Mouse (Mus musculus): ENCODE results near the gene Zbtb44. TPM values are rescaled to one million over a fixed set of nuclear protein-coding genes. Genes with fewer than 3 reads are reported as not detected.

Zbtb44 gene
- polyA plus RNA-seq, 1 experiment: 3.4 TPM

DNA sequence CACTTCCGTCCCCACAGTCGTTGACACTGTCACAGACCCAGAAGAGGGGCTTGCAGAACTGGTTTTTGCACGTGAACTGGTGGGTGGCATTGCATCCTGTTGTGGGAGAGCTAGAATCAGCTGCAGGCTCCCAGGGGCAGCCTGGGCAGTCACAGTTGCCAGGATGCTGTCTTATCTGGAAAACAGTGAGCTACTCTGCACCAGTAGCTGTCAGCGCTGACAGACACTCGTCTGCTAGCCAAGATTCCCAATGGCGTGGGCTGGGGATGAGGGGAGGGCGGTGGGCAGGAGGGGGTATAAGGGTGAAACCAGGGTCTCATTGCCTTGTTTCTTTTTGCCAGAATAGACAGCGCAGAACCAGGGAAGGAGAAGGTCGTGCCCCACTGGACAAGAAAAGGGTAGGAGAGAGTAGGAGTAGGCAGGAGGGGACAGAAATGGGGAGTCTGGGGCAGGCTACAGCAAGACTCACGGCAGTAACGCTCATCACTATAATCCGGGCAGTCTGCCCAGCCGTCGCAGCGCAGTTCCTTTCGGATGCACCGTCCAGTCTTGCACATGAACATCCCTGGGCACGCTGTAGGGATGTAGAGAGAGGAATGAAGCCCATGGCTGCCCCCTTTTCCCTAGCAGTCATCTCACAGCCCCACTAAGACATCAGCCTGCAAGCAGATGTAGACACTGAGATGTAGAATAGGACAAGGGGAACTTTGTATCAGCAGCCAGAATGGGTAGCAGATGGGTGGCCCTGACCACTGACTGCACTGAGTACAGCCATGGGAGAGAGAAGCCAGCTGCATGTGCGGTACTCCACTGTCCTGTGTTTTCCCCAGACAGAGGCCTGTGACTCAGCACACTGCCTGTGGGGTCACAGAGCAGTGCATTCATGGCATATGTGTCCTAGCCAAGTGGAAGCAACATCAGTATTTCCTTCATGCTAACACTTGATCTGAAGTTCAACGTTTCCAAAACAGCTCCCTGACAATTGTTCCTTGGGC is 66.9 kb downstream of the Zbtb44 start:
- 77% methylated on average over 20 of the region's 20 CpGs for WGBS
- DNase-seq (ENCODE audit: low read depth, low spot score): no peak

DNA sequence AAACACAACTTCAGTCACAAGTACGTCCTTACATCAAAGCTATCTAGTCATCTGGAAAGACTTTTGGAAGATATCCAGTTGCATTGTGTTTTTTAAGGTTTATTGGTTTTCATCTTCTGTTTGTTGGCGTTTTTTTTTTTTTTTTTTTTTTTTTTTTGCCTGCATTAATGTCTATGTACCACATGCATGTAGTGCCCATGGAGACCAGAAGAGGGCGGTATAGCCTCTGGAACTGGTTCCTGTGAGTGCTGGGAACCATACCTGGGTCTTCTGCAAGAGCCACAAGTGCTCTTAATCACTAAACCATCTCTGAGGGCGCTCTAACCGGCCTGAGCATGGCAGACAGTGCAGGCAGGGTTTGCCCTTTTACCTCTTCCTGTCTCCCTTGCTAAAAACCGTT is 67.7 kb downstream of the Zbtb44 start:
- DNase-seq (ENCODE audit: low read depth, low spot score): no peak
- 73% methylated on average over 6 of the region's 6 CpGs for WGBS

DNA sequence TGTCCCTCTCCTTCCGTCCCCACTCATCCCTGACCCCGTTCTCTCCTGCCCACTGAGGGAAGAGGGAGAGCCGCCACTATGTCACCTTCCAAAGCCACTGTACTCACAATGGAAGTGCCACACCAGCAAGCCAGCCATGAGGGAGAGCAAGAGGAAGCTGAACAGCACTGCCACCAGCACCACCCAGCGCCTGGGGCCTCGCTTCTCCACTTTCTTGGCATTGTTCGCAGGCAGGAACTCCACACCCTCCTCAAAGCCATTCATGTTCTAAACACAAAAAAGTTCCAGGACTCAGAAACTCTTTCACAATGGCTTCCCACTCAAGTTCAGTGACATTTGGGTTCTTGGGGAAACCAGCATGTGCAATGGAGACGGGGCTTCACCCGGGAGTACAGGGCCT is 78.0 kb downstream of the Zbtb44 start:
- WGBS: 79% methylated on average over 8 of the region's 8 CpGs
- DNase-seq (ENCODE audit: low read depth, low spot score): no peak

DNA sequence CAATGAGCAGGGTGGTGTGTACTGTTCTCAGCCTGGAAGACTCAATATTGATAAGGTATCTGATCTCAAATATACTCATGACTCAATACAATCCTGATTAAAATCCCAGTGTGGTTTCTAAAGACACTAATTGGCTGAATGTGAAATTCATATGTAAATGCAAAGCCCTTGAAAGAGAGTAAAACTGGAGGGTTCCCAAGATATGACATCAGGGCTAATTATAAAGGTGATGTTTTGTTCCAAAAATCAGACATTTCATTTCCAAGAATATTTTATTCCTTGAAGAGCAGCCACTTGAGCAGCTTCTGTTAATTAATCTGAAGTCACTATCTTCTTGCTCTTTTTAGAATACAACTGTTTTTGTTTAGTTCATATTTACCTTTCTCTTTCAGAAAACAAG is 85.1 kb downstream of the Zbtb44 start:
- DNase-seq (ENCODE audit: low read depth, low spot score): no peak

DNA sequence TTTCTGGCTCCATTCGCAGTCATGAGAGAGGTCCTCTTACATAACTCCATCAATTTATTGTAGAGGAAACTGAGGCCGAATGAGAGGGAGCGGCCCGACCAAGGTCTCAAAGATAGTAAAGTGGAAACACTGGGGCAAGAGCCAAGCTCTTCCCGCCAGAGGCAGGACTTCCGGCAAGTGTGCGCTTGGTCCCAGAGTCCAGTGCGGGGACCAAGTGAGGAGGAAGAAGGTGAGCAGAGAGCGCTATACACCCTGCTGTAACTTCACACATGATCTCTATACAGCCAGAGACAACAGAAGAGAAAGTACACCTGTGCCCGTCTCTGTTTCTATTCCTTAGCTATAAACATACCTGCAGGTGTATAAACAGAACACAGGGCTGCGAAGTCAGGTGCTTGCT is 86.6 kb downstream of the Zbtb44 start:
- WGBS: 34% methylated on average over 11 of the region's 11 CpGs
- DNase-seq (ENCODE audit: low read depth, low spot score): peak; percentile 71

DNA sequence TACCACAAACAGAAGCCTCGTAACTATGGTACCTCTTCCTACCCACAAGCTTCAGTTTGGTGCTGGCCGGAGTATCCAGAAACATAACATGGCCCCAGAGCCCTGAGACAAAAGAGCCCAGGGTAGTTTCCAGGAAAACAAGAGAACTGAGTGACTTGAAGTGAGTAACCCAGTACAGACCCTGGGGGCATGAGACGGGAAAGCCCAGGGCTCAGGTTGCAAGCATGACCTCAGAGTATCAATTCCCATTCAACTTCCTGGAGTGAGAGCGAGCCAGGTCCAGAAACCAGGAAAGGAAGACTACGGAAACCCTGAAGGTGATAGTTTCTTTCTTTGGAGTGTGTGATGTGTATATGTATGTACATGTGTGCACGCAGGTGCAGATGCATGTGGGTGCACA is 87.0 kb downstream of the Zbtb44 start:
- 35% methylated on average over 6 of the region's 6 CpGs for WGBS
- no peak for DNase-seq (ENCODE audit: low read depth, low spot score)

DNA sequence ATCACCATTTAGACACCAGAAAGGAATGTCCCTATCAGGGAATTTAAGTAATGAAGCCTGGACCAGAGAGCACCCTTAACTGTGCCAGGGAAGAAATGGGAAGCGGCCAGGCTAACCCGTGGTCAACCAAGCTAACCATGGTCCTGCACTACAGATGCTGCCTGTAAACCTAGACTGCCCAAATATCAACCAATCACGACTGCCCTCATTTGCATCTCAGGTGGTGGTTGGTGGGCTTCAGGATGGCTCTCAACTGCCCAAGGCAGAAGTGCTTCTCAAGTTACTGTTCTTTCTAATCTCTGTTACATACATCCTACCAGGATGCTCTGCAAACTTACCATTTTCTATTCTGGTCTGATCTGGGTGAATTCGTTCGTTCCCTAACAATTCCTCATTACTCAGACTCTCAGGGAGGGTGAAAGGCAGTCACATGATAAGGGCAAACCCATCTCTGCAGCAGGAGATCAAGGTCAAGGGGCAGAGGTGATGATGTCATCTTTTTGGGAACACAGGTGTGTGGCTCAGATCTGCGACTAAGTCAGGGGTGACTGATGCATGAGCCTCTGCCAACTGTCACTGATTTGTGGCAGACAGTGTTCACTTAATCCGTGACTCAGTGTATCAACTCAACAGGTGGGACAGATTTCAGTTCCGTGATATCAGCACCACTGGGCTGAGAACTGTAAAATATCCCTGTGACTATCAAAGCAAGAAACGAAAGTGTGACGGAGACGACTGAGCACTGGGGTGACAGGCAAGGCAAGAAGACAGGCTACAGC is 88.3 kb downstream of the Zbtb44 start:
- no peak for DNase-seq (ENCODE audit: low read depth, low spot score)
- 41% methylated on average over 11 of the region's 11 CpGs for WGBS

DNA sequence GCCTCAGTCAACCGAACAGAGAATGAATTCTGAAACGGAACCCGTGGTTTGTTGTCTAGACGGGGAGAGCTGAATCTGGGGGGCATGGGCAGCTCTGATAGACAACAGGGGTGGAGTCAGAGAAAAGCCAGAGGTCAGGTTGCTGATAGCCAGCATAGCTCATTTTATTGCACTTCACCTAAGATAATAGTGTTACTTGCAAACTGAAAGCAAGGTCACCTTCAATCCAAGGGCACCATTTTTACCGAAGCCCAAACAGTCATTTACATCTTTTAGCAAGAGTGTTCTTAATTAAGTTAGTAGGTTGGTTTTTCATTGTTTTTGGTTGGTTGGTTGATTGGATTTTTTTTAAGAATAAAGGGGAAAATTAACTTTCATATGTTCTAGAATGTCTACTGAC is 89.0 kb downstream of the Zbtb44 start:
- 43% methylated on average over 5 of the region's 5 CpGs for WGBS
- no peak for DNase-seq (ENCODE audit: low read depth, low spot score)

DNA sequence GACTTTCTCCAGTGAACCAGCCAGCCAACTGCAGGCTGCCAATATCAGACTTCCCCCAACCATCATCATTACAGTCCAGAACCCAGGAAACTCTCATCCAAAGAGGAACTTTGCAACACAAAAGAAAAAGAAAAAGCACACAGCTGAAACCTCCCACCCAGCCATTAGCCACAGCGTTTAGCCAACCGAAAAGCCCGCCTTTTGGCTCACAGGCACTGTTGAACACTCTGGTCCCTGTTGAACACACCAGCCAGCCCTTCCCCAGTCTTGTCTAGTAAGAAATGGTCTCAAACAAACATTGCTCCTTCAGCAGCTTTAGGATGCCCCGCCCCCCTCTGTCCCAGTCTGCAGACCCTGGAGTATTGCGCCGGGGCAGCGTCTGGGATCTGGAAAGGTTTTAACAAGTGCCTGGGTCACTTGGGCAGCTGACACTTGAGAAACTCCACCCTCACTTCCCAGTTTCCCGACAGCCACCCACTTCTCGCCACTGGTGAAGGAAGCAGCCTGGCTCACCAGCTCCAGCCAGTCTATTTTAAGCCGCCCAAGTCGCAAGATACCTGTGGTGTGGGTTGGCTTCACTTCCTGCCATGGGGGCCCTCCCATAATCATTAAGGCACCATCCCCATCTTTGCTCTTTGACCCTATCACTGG is 89.6 kb downstream of the Zbtb44 start:
- WGBS: 40% methylated on average over 11 of the region's 11 CpGs
- no peak for DNase-seq (ENCODE audit: low read depth, low spot score)

DNA sequence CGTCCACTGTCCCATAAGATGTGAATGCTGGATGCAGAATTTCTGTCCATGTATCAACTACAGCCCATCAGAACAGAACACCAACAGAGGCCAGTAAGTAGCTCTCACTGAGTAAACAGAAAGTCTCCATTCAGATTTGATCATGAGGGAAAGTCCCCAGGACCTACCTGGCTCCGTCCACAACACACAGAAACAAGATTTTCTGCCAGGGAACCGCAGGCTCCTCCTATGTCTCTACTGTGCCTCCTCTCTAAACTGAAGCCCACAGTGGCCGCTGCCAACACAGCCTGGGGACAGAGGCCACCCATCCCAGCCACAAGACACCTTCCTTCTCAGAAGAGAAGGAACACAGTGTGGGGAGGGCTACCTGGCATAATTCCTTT is 90.1 kb downstream of the Zbtb44 start:
- no peak for DNase-seq (ENCODE audit: low read depth, low spot score)
- 22% methylated on average over 4 of the region's 4 CpGs for WGBS

DNA sequence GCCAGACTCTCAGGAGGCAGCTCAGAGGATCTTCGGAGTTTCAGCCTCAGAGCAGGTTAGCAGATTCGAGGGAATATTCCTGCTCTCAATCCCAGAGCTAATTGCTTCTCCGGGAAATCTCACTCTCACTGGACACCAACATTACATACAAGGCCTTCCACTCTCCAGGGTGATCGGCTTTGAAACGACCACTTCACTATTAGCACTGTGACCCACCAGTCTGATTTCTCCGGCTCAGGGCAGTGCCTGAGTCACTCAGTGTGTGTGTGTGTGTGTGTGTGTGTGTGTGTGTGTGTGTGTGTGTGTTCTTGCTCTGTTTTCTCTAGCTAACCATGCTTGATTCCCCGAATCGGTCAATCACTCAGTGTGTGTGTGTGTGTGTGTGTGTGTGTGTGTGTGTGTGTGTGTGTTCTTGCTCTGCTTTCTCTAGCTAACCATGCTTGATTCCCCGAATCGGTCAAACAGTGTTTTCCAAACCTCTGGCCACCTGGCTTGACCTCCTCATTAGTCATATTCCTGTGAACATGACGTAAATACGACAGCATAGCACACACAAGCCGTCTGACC is 92.1 kb downstream of the Zbtb44 start:
- no peak for DNase-seq (ENCODE audit: low read depth, low spot score)
- 56% methylated on average over 13 of the region's 13 CpGs for WGBS

Other genes starting within 250 kb of the Zbtb44 start
- 4.8 and 8.5 TPM in 2 replicates for gene Adamts15, start 108.2 kb upstream of the Zbtb44 start, polyA plus RNA-seq (2012; rRNA removed)
- 1.1 and 1.2 TPM in 2 replicates for gene Adamts8, start 88.1 kb upstream of the Zbtb44 start, polyA plus RNA-seq (2012; rRNA removed)
- gene St14, start 101.2 kb downstream of the Zbtb44 start, polyA plus RNA-seq (2012; rRNA removed): 163 and 201 TPM in 2 replicates
- gene Aplp2, start 181.2 kb downstream of the Zbtb44 start, polyA plus RNA-seq (2012; rRNA removed): 126 and 178 TPM in 2 replicates
- 3.7 and 8.5 TPM in 2 replicates for gene Prdm10, start 249.9 kb downstream of the Zbtb44 start, polyA plus RNA-seq (2012; rRNA removed)

All from large intestine, adult 2 months (tissue).